Mouse (Mus musculus) cerebellum, adult 2 months (tissue): Measurements from ENCODE around the gene Gpr182.

Experiments used
- CTCF ChIP-seq: fragments of 200-500 bp; IDR thresholded peaks from 2 replicates; pipeline ENCODE4 v1.5.1; 2011; ENCODE audit warnings: low read depth, mild to moderate bottlenecking, control low read depth, low read length, moderate library complexity, borderline replicate concordance; ENCODE audit not compliant: insufficient read depth
- POLR2A ChIP-seq: fragments of 200-500 bp; IDR thresholded peaks from 2 replicates; pipeline ENCODE4 v1.6.1; 2011; ENCODE audit warnings: low read length, control low read depth, borderline replicate concordance; ENCODE audit not compliant: insufficient read depth

GRCm38 (mm10) chr10:127708850-127709370 lies 42.6 kb downstream of the Gpr182 start:
- TF ChIP-seq POLR2A (no peak), CTCF (no peak)
